Mouse (Mus musculus) left cerebral cortex, adult 9 months (tissue): Measurements from ENCODE around the gene Mindy2.
"Not testable (repeated sequence)": the region's sequence is repeated elsewhere in the genome, so short reads cannot be mapped to it uniquely, and the experiment has no call there.

Experiments
- DNase-seq, 2 experiments: peaks; one replicate each; pipeline ENCODE4 v3.0.0; 2022; ENCODE audit warnings: low spot score in 2 of 2

The Mindy2 gene

GRCm38 (mm10) chr9:70584641-70585040, 72.3 kb downstream of the Mindy2 start:
- no peak for DNase-seq

- DNase-seq, result no peak
Observed at GRCm38 (mm10) chr9:70580956-70581355, 76.0 kb downstream of the Mindy2 start.

GRCm38 (mm10) chr9:70578123-70578522, 78.9 kb downstream of the Mindy2 start:
- DNase-seq, result no peak

- DNase-seq, result no peak
Observed at GRCm38 (mm10) chr9:70570351-70570750, 86.6 kb downstream of the Mindy2 start.

- no peak for DNase-seq
Observed at GRCm38 (mm10) chr9:70567651-70568050, 89.3 kb downstream of the Mindy2 start.

- no peak for DNase-seq
Observed at GRCm38 (mm10) chr9:70562825-70563224, 94.1 kb downstream of the Mindy2 start.

- no peak for DNase-seq
Observed at GRCm38 (mm10) chr9:70556796-70557195, 100.2 kb downstream of the Mindy2 start.

GRCm38 (mm10) chr9:70555431-70555830, 101.5 kb downstream of the Mindy2 start:
- no peak for DNase-seq

GRCm38 (mm10) chr9:70552233-70552632, 104.7 kb downstream of the Mindy2 start:
- DNase-seq, result not testable (repeated sequence)

- no peak for DNase-seq
Observed at GRCm38 (mm10) chr9:70551524-70551923, 105.5 kb downstream of the Mindy2 start.
